Mouse (Mus musculus): ENCODE data around the gene Zbtb16. TPM values are rescaled to one million over a fixed set of nuclear protein-coding genes. Genes with fewer than 3 reads are reported as not detected.

Gene Zbtb16
- polyA plus RNA-seq, 1 experiment from 2014 or later, result 0.28 TPM

- H3K27ac ChIP-seq, result no peak overlapping the region
- H3K4me1 ChIP-seq (replicated peaks; ENCODE audit: insufficient read depth, low read length), result peaks cover 9% of the 10 kb centered on the region; the same call in 1 of the 2 replicates
- no peak for DNase-seq (ENCODE audit: low spot score)
- no peaks in the 10 kb centered on the region for H3K9me3 ChIP-seq (replicated peaks; ENCODE audit: low read length)
- no peak for TF ChIP-seq CTCF (IDR thresholded peaks at IDR 0.05; ENCODE audit: low read depth)
- no peak for ATAC-seq (replicated peaks; ENCODE audit: low FRiP score, low read depth)
- H3K4me3 ChIP-seq (replicated peaks; ENCODE audit: low read depth, low read length), result no peak overlapping the region
- no peaks in the 10 kb centered on the region for H3K36me3 ChIP-seq (ENCODE audit: insufficient read depth, low read length)
- WGBS, result 37% methylated on average over 10 of the region's 10 CpGs
- no peak overlapping the region for H3K9ac ChIP-seq (ENCODE audit: low read depth, low read length)
- 0 out of 2 replicates have a peak, but pooled peaks cover 5% of the 10 kb centered on the region for H3K27me3 ChIP-seq (ENCODE audit: insufficient read depth, low read length)
- H3K4me2 ChIP-seq (ENCODE audit: low read length), result no peak overlapping the region
Measured at GRCm38 (mm10) chr9:48647648-48648284, 188.3 kb downstream of the Zbtb16 start.

- TF ChIP-seq CTCF (IDR thresholded peaks at IDR 0.05; ENCODE audit: low read depth), result no peak
- no peak for DNase-seq (ENCODE audit: low spot score)
- 57% methylated on average over 16 of the region's 16 CpGs for WGBS
Measured at GRCm38 (mm10) chr9:48646781-48647647, 189.0 kb downstream of the Zbtb16 start.

DNA sequence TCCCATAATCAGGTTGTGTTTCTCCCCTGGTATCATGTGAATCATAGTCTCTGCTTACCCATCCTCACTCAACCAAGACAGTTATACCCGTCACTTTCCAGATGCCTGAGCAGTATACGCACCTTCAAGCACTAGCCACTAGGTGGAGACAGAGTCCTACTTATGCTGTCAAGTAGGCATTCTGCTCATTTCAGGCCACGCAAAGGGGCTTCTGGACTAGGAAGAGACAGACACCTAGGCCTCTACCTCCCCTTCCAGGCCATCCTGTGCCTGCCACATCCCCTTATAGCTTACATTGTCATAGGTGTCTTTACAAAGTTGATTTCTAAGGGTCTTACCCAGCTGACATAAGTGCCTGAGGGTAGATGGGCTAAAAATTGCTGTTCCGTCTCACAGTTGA lies 189.8 kb downstream of the Zbtb16 start:
- Histone ChIP-seq H3K36me3 (ENCODE audit: insufficient read depth, low read length) (no peaks in the 10 kb centered on the region), H3K4me1 (replicated peaks; ENCODE audit: insufficient read depth, low read length) (peaks cover 9% of the 10 kb centered on the region; the same call in 1 of the 2 replicates), H3K9me3 (replicated peaks; ENCODE audit: low read length) (no peaks in the 10 kb centered on the region), H3K4me3 (replicated peaks; ENCODE audit: low read depth, low read length) (no peak overlapping the region), H3K27ac (no peak overlapping the region), H3K9ac (ENCODE audit: low read depth, low read length) (no peak overlapping the region), H3K27me3 (ENCODE audit: insufficient read depth, low read length) (0 out of 2 replicates have a peak, but pooled peaks cover 5% of the 10 kb centered on the region), H3K4me2 (ENCODE audit: low read length) (no peak overlapping the region)
- 27% methylated on average over 4 of the region's 4 CpGs for WGBS
- peak; percentile 100 for TF ChIP-seq CTCF (IDR thresholded peaks at IDR 0.05; ENCODE audit: low read depth)
- DNase-seq (ENCODE audit: low spot score) (peak; percentile 93), ATAC-seq (replicated peaks; ENCODE audit: low FRiP score, low read depth) (no peak)

More at GRCm38 (mm10) chr9:48646781-48647647, 189.0 kb downstream of the Zbtb16 start:
- no peak for ATAC-seq (replicated peaks; ENCODE audit: low FRiP score, low read depth)
- no peak overlapping the region for H3K27ac ChIP-seq
- H3K9me3 ChIP-seq (replicated peaks; ENCODE audit: low read length), result no peaks in the 10 kb centered on the region
- H3K4me1 ChIP-seq (replicated peaks; ENCODE audit: insufficient read depth, low read length), result peaks cover 9% of the 10 kb centered on the region; the same call in 1 of the 2 replicates
- no peaks in the 10 kb centered on the region for H3K36me3 ChIP-seq (ENCODE audit: insufficient read depth, low read length)
- no peak overlapping the region for H3K4me3 ChIP-seq (replicated peaks; ENCODE audit: low read depth, low read length)
- 0 out of 2 replicates have a peak, but pooled peaks cover 5% of the 10 kb centered on the region for H3K27me3 ChIP-seq (ENCODE audit: insufficient read depth, low read length)
- H3K4me2 ChIP-seq (ENCODE audit: low read length), result no peak overlapping the region
- H3K9ac ChIP-seq (ENCODE audit: low read depth, low read length), result no peak overlapping the region

- no peak for DNase-seq (ENCODE audit: low spot score)
- Histone ChIP-seq H3K9me3 (replicated peaks; ENCODE audit: low read length) (no peaks in the 10 kb centered on the region), H3K36me3 (ENCODE audit: insufficient read depth, low read length) (no peaks in the 10 kb centered on the region), H3K27ac (no peak overlapping the region), H3K9ac (ENCODE audit: low read depth, low read length) (no peak overlapping the region), H3K4me2 (ENCODE audit: low read length) (no peak overlapping the region), H3K27me3 (ENCODE audit: insufficient read depth, low read length) (0 out of 2 replicates have a peak, but pooled peaks cover 5% of the 10 kb centered on the region), H3K4me3 (replicated peaks; ENCODE audit: low read depth, low read length) (no peak overlapping the region), H3K4me1 (replicated peaks; ENCODE audit: insufficient read depth, low read length) (peaks cover 9% of the 10 kb centered on the region; the same call in 1 of the 2 replicates)
- no peak for ATAC-seq (replicated peaks; ENCODE audit: low FRiP score, low read depth)
- TF ChIP-seq CTCF (IDR thresholded peaks at IDR 0.05; ENCODE audit: low read depth), result no peak
- WGBS, result 46% methylated on average over 4 of the region's 4 CpGs
Measured at GRCm38 (mm10) chr9:48645648-48646126, 190.3 kb downstream of the Zbtb16 start.

DNA sequence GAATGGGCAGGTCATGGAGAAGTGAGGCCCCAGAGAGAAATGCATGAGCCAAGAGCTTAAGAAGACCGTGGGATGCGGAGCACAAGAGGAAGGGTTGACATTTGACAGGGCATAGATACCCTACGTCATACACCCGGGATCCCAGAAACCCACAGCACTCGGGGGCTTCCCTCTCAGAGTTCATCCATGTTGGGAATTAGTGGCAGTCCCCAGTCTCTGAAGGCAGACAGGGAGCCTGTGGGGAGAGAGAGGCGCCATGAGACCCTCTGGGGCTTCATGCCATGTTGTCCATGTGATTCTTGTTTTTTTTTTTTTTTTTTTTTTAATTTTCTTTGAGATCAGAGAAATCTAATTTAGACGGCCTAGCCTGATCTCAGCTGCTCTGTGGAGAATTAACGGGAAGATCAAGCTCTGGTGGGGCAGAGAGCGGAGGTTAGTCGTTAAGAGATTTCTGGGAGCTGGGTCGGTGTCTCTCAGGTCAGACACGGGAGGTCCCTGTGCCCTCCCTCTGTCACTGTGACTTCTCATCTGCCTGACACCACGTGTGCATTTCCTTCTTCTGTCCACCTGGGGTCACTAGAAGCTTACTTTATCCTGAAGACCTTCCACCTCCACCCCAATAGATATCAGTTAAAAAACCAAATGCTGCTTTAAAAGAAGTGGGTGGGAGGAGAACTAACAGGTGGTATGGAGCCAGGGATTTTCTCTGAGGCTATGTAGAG lies 190.9 kb downstream of the Zbtb16 start:
- no peak overlapping the region for H3K9ac ChIP-seq (ENCODE audit: low read depth, low read length)
- H3K4me1 ChIP-seq (replicated peaks; ENCODE audit: insufficient read depth, low read length), result peaks cover 9% of the 10 kb centered on the region; the same call in 1 of the 2 replicates
- H3K4me2 ChIP-seq (ENCODE audit: low read length), result no peak overlapping the region
- WGBS, result 46% methylated on average over 13 of the region's 13 CpGs
- no peaks in the 10 kb centered on the region for H3K9me3 ChIP-seq (replicated peaks; ENCODE audit: low read length)
- 0 out of 2 replicates have a peak, but pooled peaks cover 5% of the 10 kb centered on the region for H3K27me3 ChIP-seq (ENCODE audit: insufficient read depth, low read length)
- ATAC-seq (replicated peaks; ENCODE audit: low FRiP score, low read depth) (no peak), DNase-seq (ENCODE audit: low spot score) (peak; percentile 78)
- no peak overlapping the region for H3K27ac ChIP-seq
- TF ChIP-seq CTCF (IDR thresholded peaks at IDR 0.05; ENCODE audit: low read depth), result peak; percentile 73
- H3K36me3 ChIP-seq (ENCODE audit: insufficient read depth, low read length), result no peaks in the 10 kb centered on the region
- H3K4me3 ChIP-seq (replicated peaks; ENCODE audit: low read depth, low read length), result no peak overlapping the region

Data from kidney, postnatal 0 days (tissue).